Mouse (Mus musculus) c-Kit-positive CD71-negative TER-119-negative erythroid progenitor cells, embryonic 14.5 days (primary cell): ENCODE data around the gene Itgam.

Experiments used
- DNase-seq: peaks from one replicate; pipeline ENCODE4 v3.0.0-alpha.2; 2013; ENCODE audit warnings: low read depth

Gene Itgam

GRCm38 (mm10) chr7:128057860-128058259 lies 4.6 kb upstream of the Itgam start:
- no peak for DNase-seq

DNA sequence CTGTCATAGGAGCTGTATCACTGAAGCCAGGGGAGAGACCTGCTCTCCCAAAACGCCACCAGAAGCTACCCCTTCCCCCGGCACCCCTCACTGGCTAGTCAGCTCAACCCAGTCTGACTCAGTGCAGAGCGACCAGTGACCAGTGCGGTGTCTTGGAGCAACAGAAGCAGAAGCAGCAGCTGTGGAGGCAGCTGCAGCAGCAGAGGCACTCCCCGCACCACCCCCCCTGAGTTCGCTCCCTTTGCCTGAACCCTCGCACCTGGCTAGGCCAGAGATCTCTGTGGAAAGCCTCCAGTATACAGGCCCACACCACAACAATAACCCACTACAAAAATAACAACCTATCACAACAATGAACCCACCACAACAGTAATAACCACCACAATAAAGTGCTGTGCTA lies 3.9 kb upstream of the Itgam start:
- DNase-seq = no peak

DNA sequence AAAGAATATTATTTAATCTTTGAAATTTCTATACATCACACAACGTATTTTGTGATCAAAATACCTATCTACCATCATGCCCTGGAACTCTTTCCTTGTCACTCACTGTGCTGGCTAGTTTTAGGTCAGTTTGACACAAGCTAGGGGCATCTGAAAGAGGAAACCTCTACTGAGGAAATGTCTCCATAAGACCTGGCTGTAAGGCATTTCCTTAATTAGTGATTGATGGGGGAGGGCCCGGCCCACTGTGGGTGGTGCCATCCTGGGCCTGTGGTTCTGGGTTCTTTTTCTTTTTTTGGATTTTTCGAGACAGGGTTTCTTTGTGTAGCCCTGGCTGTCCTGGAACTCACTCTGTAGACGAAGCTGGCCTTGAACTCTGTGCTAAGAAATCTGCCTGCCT lies 3.3 kb upstream of the Itgam start:
- DNase-seq = no peak

GRCm38 (mm10) chr7:128063211-128063781 lies 856 bp downstream of the Itgam start:
- no peak for DNase-seq

DNA sequence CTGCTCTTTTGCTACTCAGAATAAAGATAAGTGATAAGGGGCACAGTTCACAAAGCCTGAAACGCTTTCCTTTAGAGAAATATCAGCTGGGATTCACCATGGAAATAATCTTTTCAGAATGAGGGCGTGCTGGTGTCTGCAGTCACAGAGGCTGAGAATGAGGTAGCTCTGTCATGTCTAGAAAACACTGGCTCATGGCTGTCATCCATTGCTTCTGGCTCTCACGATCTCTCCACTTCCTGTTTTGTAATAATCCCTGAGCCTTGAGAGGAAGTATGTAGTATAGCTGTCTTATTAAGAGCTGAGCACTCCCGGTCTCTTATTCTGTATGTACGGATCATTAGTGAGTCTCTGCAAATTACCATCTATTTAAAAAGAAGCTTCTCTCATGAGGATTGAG lies 3.1 kb downstream of the Itgam start:
- peak; percentile 48 for DNase-seq

- DNase-seq = no peak
Measured at GRCm38 (mm10) chr7:128067847-128068246, 5.4 kb downstream of the Itgam start.

GRCm38 (mm10) chr7:128069844-128070243 lies 7.4 kb downstream of the Itgam start:
- DNase-seq = no peak

- DNase-seq = no peak
Measured at GRCm38 (mm10) chr7:128071816-128072215, 9.4 kb downstream of the Itgam start.

DNA sequence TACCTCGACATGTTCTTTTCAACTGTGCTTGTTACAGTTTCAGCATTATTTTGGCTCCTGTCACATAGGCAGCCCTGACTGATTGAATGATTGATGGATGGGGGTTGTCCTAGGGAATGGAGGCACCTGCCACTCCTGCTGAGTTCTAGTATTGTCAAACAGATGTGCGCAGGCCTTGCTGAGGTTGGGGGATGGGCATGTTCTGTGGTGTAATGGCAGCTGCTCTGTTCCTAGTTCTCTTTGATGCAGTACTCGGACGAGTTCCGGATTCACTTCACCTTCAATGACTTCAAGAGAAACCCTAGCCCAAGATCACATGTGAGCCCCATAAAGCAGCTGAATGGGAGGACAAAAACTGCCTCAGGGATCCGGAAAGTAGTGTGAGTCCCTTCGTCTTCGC lies 17.6 kb downstream of the Itgam start:
- DNase-seq = no peak

- no peak for DNase-seq
Measured at GRCm38 (mm10) chr7:128089141-128089540, 26.7 kb downstream of the Itgam start.

- DNase-seq = no peak
Measured at GRCm38 (mm10) chr7:128098135-128098534, 35.7 kb downstream of the Itgam start.

DNA sequence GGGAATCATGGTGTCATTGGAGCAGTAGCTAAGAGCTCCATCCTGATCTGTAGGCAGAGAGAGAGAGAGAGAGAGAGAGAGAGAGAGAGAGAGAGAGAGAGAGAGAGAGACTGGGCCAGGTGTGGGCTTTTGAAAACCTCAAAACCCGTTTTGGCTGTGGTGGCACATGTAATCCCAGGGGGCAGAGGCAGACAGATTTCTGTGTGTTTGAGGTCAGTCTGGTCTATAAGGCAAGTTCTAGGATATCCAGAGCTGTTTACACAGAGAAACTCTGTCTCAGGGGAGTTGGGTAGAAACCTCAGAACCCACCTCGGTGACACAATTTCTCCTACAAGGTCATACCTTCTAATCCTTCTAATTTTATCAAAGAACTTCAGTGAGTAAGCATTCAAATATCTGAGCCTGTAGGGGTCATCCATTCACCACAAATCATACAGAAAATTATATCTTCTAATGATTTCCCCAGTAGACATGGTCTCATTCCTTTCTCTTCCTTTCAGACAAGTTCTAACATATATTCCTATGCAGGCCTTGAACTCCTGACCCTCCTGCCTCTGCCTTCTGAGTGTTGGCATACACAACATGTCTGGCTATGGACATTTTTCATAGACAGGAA lies 38.4 kb downstream of the Itgam start:
- DNase-seq = no peak

- DNase-seq = no peak
Measured at GRCm38 (mm10) chr7:128105246-128105645, 42.8 kb downstream of the Itgam start.

DNA sequence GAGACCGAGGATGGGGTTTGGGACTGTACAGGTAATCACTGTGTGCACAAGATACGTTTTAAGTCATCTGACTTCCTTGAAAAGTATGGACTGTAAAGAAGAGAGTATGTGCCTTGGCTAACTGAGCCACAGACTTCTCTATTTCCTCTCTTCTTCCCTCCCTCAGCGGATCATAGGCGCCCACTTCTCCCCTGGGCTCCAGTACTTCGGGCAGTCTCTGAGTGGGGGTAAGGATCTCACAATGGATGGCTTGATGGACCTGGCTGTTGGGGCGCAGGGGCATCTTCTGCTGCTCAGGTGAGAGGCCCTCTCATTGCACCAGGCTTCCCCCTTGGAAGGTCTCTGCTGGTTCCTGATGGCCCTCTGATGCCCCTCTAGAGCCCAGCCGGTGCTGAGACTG lies 45.0 kb downstream of the Itgam start:
- no peak for DNase-seq

DNA sequence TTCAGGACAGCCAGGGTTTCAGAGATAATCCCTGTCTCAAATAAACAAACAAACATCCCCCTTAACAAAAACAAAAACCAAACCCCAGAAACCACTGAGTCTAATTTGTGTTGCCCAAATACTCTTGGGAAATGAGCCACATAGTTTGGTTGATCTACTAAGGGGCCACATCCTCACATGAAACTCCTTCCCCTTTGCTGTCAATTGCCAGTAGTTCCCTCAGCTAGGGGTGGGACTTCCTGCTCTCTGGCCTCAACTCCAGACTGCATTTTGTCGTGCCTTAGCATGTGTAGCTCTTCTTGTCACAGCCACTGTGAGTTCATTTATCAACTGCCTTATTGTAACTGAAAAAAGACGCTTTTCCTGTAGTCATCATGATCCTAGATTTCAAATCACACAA lies 47.9 kb downstream of the Itgam start:
- no peak for DNase-seq

GRCm38 (mm10) chr7:128112131-128112530 lies 49.7 kb downstream of the Itgam start:
- no peak for DNase-seq

DNA sequence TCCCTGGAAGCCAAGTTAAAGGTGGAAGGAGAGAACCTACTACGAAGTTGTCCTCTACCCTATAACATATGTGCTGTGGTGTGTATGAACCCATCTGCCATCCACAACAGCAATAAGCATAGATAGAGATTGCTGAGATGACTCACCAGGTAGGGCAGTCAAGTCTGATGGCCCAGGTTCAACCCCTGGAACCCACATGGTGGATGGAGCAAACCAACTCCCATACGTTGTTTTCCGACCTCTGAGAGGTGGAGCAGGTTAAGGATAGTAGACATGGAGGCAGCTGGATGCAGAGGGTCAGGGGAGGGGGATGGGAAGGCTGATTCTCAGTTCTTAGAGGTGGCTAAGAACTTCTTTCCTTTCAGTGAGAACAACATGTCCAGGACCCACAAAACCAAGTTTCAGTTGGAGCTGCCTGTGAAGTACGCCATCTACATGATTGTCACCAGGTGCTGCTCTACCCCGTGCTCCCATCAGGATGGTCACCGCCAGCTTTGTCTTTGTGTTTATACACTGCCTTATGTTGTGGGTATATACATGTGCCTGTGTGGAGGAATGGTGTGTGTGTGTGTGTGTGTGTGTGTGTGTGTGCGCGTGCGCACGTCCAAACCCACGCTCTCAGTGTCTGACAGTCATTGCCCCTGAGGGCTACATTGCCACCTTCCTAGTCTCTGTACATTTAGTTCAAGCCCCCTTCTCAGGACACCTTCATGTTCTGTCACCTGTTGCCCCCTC lies 52.1 kb downstream of the Itgam start:
- no peak for DNase-seq

DNA sequence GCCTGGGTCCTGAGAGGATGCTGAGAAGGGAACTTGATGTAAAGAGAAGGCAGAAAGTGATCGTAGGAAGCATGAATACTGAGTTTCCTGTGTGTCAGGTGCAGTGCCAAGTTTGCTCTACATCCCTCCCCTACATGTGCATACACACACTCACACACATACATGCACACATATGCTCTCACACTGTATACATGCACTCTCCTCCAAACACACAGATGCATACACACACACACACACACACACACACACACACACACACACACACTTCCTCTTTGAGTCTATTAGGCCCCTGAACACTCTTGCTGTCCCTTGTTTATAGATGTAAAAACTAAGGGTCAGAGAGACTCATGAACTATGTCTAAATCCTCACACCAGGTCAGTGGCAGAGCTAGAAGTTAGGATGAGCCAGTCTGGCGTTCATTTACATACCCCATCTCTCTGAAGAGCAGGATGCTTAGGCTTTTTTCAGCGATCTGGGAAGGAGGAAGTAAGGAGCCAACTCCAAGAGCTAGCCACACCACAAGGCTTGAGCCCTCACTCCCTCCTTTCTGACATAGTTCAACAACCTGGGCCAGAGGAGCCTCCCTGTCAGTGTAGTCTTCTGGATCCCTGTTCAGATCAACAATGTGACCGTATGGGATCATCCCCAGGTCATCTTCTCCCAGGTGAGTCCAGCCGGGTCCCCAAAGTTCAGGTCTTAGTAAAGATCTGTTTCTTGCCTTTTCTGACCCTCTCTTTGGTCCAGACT lies 52.9 kb downstream of the Itgam start:
- no peak for DNase-seq

GRCm38 (mm10) chr7:128116396-128116795 lies 54.0 kb downstream of the Itgam start:
- no peak for DNase-seq

DNA sequence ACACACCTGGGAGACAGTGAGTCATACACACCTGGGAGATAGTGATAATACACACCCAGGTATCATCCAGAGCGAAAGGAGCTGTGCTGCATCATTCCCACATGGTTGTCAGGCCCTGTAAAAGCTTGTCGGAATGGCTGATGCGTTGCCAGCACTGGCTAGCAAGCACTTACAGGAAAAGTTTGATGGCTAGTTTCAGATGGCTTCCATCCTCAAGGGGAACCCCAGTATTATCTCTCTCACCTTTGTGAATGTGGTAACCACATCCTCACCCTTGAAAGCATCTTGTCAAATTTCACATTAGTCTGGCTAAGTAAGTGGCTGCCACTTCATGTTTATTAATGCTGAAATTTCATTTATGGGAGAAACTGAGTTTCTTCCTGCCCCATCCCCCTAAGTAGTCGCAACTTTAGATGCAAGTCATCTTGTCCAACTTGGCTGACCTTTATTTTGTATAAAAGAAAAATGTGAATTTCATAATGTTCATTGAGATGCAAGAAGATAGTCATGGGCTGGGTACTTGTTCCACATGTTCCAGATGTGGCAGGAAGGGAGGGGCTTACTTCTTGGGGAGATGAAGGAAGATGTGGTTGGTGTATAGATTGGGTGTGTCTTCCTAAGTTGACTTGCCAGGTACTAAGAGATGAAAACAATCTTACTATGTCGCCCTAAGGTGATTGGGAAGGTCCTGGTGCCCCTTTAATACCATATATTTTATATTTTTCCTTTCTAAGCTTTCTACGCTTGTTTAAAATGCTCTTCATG lies 57.5 kb downstream of the Itgam start:
- DNase-seq = no peak

- DNase-seq = peak; percentile 36
Measured at GRCm38 (mm10) chr7:128128741-128129720, 66.6 kb downstream of the Itgam start, which contains the start of gene Itgax. Gene Itgax, plus strand, starts transcription at chr7:128129547.
